ENCODE assay signal across 8 mouse cellular contexts in genomic region chr7:90146321-90146720, GRCm38 (mm10). TPM values are rescaled to one million over a fixed set of nuclear protein-coding genes. Genes with fewer than 3 reads are reported as not detected.
A peak's percentile ranks its signal among the peaks of the same experiment; 100 is the strongest.
DNase-seq lines count a peak whose midpoint lies in the region; ATAC-seq lines count a peak whose summit lies in the region.
"Had no signal": no experiment of that assay in that cellular context is flagged by ENCODE, and none has a peak within 500 bp of the region (broad histone marks: within the 10 kb centered on the region; RNA-seq: fewer than 3 reads in every experiment).

No protein-coding gene starts in this region.

- peaks cover 61% of the 10 kb centered on the region for H3K4me1 ChIP-seq in liver, embryonic 11.5 days (replicated peaks; ENCODE audit: control insufficient read depth, insufficient read depth, low read length)
- H3K4me1 ChIP-seq in forebrain, embryonic 10.5 days = peaks cover 15% of the 10 kb centered on the region; the same call in 1 of the 2 replicates

- peak overlapping the region; percentile 33 for H3K4me3 ChIP-seq in liver, embryonic 11.5 days (ENCODE audit: low read depth, low read length)
- H3K4me3 ChIP-seq in forebrain, embryonic 10.5 days = no peak overlapping the region

- H3K9me3 ChIP-seq in liver, embryonic 11.5 days (ENCODE audit: control insufficient read depth, low read length) = no peaks in the 10 kb centered on the region
- H3K9me3 ChIP-seq in forebrain, embryonic 10.5 days = no peaks in the 10 kb centered on the region

- peak overlapping the region; percentile 52 for H3K9ac ChIP-seq in liver, embryonic 11.5 days (ENCODE audit: low read depth, low read length)

- peak overlapping the region; percentile 87 for H3K27ac ChIP-seq in liver, embryonic 11.5 days (ENCODE audit: low read depth, low read length)
- H3K27ac ChIP-seq in forebrain, embryonic 10.5 days = no peak overlapping the region

- no peaks in the 10 kb centered on the region for H3K36me3 ChIP-seq in liver, embryonic 11.5 days (ENCODE audit: control insufficient read depth, insufficient read depth, low read length)
- no peaks in the 10 kb centered on the region for H3K36me3 ChIP-seq in forebrain, embryonic 10.5 days (replicated peaks)

- WGBS in liver, embryonic 11.5 days = 30% methylated on average over 1 of the region's 1 CpGs
- 98% methylated on average over 1 of the region's 1 CpGs for WGBS in forebrain, embryonic 10.5 days

- DNase-seq in spleen, adult 12 weeks (ENCODE audit: low spot score) = peak; percentile 17
- no peak for DNase-seq in spleen, postnatal 14 days (ENCODE audit: low spot score in 2 of 2)
- DNase-seq in c-Kit-positive CD71-positive TER-119-positive erythroid progenitor cells, embryonic 14.5 days (ENCODE audit: low spot score) = peak; percentile 80
- no peak for DNase-seq in liver, embryonic 11.5 days (ENCODE audit: low spot score)
- DNase-seq in right cerebral cortex, postnatal 14 days = no peak
- DNase-seq in forebrain, embryonic 10.5 days (ENCODE audit: extremely low spot score, low spot score) = no peak
- DNase-seq in gastrocnemius, postnatal 36 days = no peak
- DNase-seq: thymus, adult 2 months had no signal

- ATAC-seq in liver, embryonic 11.5 days (replicated peaks; ENCODE audit: low FRiP score) = peak; percentile 87

- H3K4me2 ChIP-seq in liver, embryonic 11.5 days = peak overlapping the region; percentile 76

- no peaks in the 10 kb centered on the region for H3K27me3 ChIP-seq in liver, embryonic 11.5 days (replicated peaks; ENCODE audit: control insufficient read depth, insufficient read depth, low read length)
- H3K27me3 ChIP-seq in forebrain, embryonic 10.5 days (ENCODE audit: poor library complexity, severe bottlenecking) = no peaks in the 10 kb centered on the region

- intact Hi-C loops in gastrocnemius, postnatal 36 days (cut with DNase I) = loop anchor here (5.0 kb wide), 1 partner anchor 109 kb away; no protein-coding TSS in a partner anchor

RNA-seq across cellular contexts. Expression of gene Picalm, which starts 16.3 kb away (rescaled TPM):
- polyA plus RNA-seq in liver, embryonic 11.5 days (2014; fragmentation: Nextera tagmentation; extraction: Ambion mirVana) = 62.6 and 65.9 TPM in 2 replicates
- 22.9 and 25.0 TPM in 2 replicates for polyA plus RNA-seq in forebrain, embryonic 10.5 days (2016; fragmentation: Nextera tagmentation; extraction: Ambion mirVana)
- total RNA-seq in gastrocnemius, postnatal 36 days (2021) = 10 to 100 TPM; 87.8 to 90.7 TPM

Comparison
In these comparisons a context has a peak if more than half of its experiments do, and no peak if none do; other contexts are left out.
1. DNase-seq: peak in spleen, adult 12 weeks (single experiment) and c-Kit-positive CD71-positive TER-119-positive erythroid progenitor cells, embryonic 14.5 days (single experiment); none in spleen, postnatal 14 days (0 of 2), liver, embryonic 11.5 days (single experiment), right cerebral cortex, postnatal 14 days (single experiment), forebrain, embryonic 10.5 days (single experiment) and gastrocnemius, postnatal 36 days (0 of 2).